Mouse (Mus musculus) gastrocnemius, adult 2 months (tissue): ENCODE measurements around the gene Opn1mw. TPM values are rescaled to one million over a fixed set of nuclear protein-coding genes. Genes with fewer than 3 reads are reported as not detected.

Experiments used
- DNase-seq: peaks from one replicate; pipeline ENCODE4 v3.0.0; 2022
- H3K27ac ChIP-seq: fragments of 200-600 bp; 2 replicates; pipeline ENCODE4 v1.8.1; 2022; ENCODE audit warnings: mild to moderate bottlenecking
- H3K4me3 ChIP-seq: fragments of 200-600 bp; 2 replicates; pipeline ENCODE4 v1.8.1; 2022; ENCODE audit warnings: mild to moderate bottlenecking, moderate library complexity
- CTCF ChIP-seq: fragments of 200-600 bp; IDR thresholded peaks from 2 replicates; pipeline ENCODE4 v1.8.1; 2022; ENCODE audit warnings: antibody characterized with exemption, mild to moderate bottlenecking, moderate library complexity
- intact Hi-C: fragments of 180-260 bp; cut with DNase I; formaldehyde crosslinking; loops from one replicate; pipeline ENCODE4 v1.15.1; 2025
- total RNA-seq, 2 experiments: library from RNA; stranded (reverse); gene quantifications; 2 replicates each; pipeline ENCODE4 v1.2.3; 2021

Opn1mw gene
- total RNA-seq, 2 experiments from 2014 or later: not detected

GRCm38 (mm10) chrX:74176959-74177358 is 49.7 kb downstream of the Opn1mw start, which contains the start of gene Tktl1:
Gene Tktl1 (plus strand): TSS chrX:74177259.
- TF ChIP-seq CTCF: no peak
- Histone ChIP-seq H3K27ac (no peak within 1 kb of the TSS), H3K4me3 (no peak within 1 kb of the TSS)
- intact Hi-C loops: no loop called here
- no peak for DNase-seq

Other genes with a start within 250 kb of the Opn1mw start
- not detected for gene Avpr2, start 235.4 kb upstream of the Opn1mw start, total RNA-seq
- 1 to 10 TPM; 2.3 to 3.2 TPM for gene L1cam, start 231.4 kb upstream of the Opn1mw start, total RNA-seq
- under 1 TPM; 0.59 to 0.89 TPM for gene Arhgap4, start 205.6 kb upstream of the Opn1mw start, total RNA-seq
- gene Naa10, start 205.5 kb upstream of the Opn1mw start, total RNA-seq: 10 to 100 TPM; 51.2 to 63.4 TPM
- gene Renbp, start 196.6 kb upstream of the Opn1mw start, total RNA-seq: 1 to 10 TPM; 1.4 to 1.7 TPM
- 10 to 100 TPM; 35.5 to 36.0 TPM for gene Hcfc1, start 161.1 kb upstream of the Opn1mw start, total RNA-seq
- 10 to 100 TPM; 35.1 to 40.5 TPM for gene Irak1, start 103.5 kb upstream of the Opn1mw start, total RNA-seq
- gene Mecp2, start 7.9 kb downstream of the Opn1mw start, total RNA-seq: 10 to 100 TPM; 29.0 to 29.3 TPM
- gene Tex28, start 40.4 kb downstream of the Opn1mw start, total RNA-seq: not detected
- gene Tktl1, start 49.8 kb downstream of the Opn1mw start, total RNA-seq: not detected
- gene Flna, start 122.4 kb downstream of the Opn1mw start, total RNA-seq: 10 to 100 TPM; 32.3 to 48.3 TPM
- 10 to 100 TPM; 25.7 to 30.3 TPM for gene Emd, start 127.2 kb downstream of the Opn1mw start, total RNA-seq
- 100 to 1,000 TPM; 165 to 212 TPM for gene Rpl10, start 143.3 kb downstream of the Opn1mw start, total RNA-seq
- 10 to 100 TPM; 48.5 to 48.7 TPM for gene Taz, start 154.4 kb downstream of the Opn1mw start, total RNA-seq
- 100 to 1,000 TPM in 1 of 2 experiments, 10 to 100 TPM in 1; 98.0 to 105 TPM for gene Dnase1l1, start 154.9 kb downstream of the Opn1mw start, total RNA-seq
- gene Atp6ap1, start 169.6 kb downstream of the Opn1mw start, total RNA-seq: 10 to 100 TPM; 77.8 to 95.1 TPM
- gene Gdi1, start 177.5 kb downstream of the Opn1mw start, total RNA-seq: 10 to 100 TPM; 30.6 to 36.0 TPM
- gene Fam50a, start 185.6 kb downstream of the Opn1mw start, total RNA-seq: 10 to 100 TPM; 22.5 to 27.6 TPM
- under 1 TPM; 0.15 to 0.50 TPM for gene Plxna3, start 201.6 kb downstream of the Opn1mw start, total RNA-seq
- gene Lage3, start 226.2 kb downstream of the Opn1mw start, total RNA-seq: 10 to 100 TPM; 33.9 to 37.1 TPM
- gene Ubl4a, start 245.8 kb downstream of the Opn1mw start, total RNA-seq: 10 to 100 TPM; 55.6 to 63.7 TPM
- 1 to 10 TPM; 2.5 TPM for gene Slc10a3, start 245.9 kb downstream of the Opn1mw start, total RNA-seq